Mouse (Mus musculus) liver, embryonic 12.5 days (tissue): ENCODE data around the gene Carf. TPM values are rescaled to one million over a fixed set of nuclear protein-coding genes. Genes with fewer than 3 reads are reported as not detected.

Experiments used
- ATAC-seq: fragments of 200-750 bp; cut with Nextera tagmentation; 2 replicates; pipeline ENCODE4 v1.8.0; 2017; ENCODE audit warnings: moderate number of reproducible peaks, mild to moderate bottlenecking, moderate library complexity
- H3K27ac ChIP-seq: fragments of 300-500 bp; sonication (generic); 2 replicates; pipeline ENCODE4 v1.5.1; 2016; ENCODE audit warnings: mild to moderate bottlenecking
- H3K27me3 ChIP-seq: fragments of 300-500 bp; sonication (generic); replicated peaks from 2 replicates; pipeline ENCODE4 v1.6.1; 2016; ENCODE audit warnings: mild to moderate bottlenecking, moderate library complexity
- H3K36me3 ChIP-seq: fragments of 300-500 bp; sonication (generic); 2 replicates; pipeline ENCODE4 v1.6.1; 2016; ENCODE audit warnings: mild to moderate bottlenecking, moderate library complexity
- H3K4me1 ChIP-seq: fragments of 300-500 bp; sonication (generic); 2 replicates; pipeline ENCODE4 v1.6.1; 2016
- H3K4me2 ChIP-seq: fragments of 300-500 bp; sonication (generic); 2 replicates; pipeline ENCODE4 v1.6.1; 2016; ENCODE audit warnings: mild to moderate bottlenecking, moderate library complexity
- H3K4me3 ChIP-seq: fragments of 300-500 bp; sonication (generic); 2 replicates; pipeline ENCODE4 v1.5.1; 2016; ENCODE audit warnings: mild to moderate bottlenecking, moderate library complexity
- H3K9ac ChIP-seq: fragments of 300-500 bp; sonication (generic); 2 replicates; pipeline ENCODE4 v1.6.1; 2016; ENCODE audit warnings: mild to moderate bottlenecking, moderate library complexity
- H3K9me3 ChIP-seq: fragments of 300-500 bp; sonication (generic); replicated peaks from 2 replicates; pipeline ENCODE4 v1.6.1; 2016; ENCODE audit warnings: mild to moderate bottlenecking, moderate library complexity
- WGBS: fragments of 180-500 bp; shearing (Covaris S2); methylation state at CpG from one replicate; pipeline ENCODE4 v1.1.7; 2016; ENCODE audit not compliant: insufficient replicate concordance; 5-methylcytosine and 5-hydroxymethylcytosine counted together
- polyA plus RNA-seq: library from polyadenylated mRNA; unstranded; fragments of >200 nt; fragmentation: Nextera tagmentation; extraction: Ambion mirVana; gene quantifications from 2 replicates; pipeline ENCODE4 v1.2.1, GENCODE M21; 2016

The Carf gene
- polyA plus RNA-seq, 1 experiment from 2014 or later = 3.2 TPM

- H3K27ac ChIP-seq = peak overlapping the region; percentile 88
- no peaks in the 10 kb centered on the region for H3K9me3 ChIP-seq
- 2% methylated on average over 30 of the region's 30 CpGs for WGBS
- H3K4me1 ChIP-seq = peaks cover 19% of the 10 kb centered on the region
- peak overlapping the region; percentile 88 for H3K4me3 ChIP-seq
- no peaks in the 10 kb centered on the region for H3K36me3 ChIP-seq
- ATAC-seq = no peak
- peak overlapping the region; percentile 94 for H3K4me2 ChIP-seq
- H3K27me3 ChIP-seq = no peaks in the 10 kb centered on the region
- peak overlapping the region; percentile 93 for H3K9ac ChIP-seq
Observed at GRCm38 (mm10) chr1:60180784-60181221, 82.8 kb downstream of the Carf start.

- Histone ChIP-seq H3K4me1 (no peaks in the 10 kb centered on the region), H3K4me2 (no peak overlapping the region)
- ATAC-seq = no peak
Observed at GRCm38 (mm10) chr1:60188454-60188853, 90.4 kb downstream of the Carf start.

DNA sequence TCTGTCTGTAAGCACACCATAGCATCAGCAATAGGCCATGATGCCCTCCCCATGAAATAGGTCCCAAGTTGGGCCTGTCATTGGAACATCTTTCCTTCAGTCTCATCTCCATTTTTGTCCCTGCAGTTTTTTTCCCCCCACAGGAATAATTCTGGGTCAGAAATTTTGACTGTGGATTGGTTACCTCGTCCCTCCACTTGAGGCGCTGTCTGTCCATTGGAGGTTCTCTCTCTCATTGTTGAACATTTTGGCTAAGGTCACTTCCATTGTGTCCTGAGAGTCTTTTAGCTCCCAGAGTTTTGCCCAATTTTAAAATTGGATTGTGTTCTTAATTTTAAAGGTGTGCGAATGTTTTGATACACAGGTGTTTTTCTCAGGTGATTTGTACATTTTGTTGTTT lies 98.8 kb downstream of the Carf start:
- Histone ChIP-seq H3K36me3 (peaks cover 11% of the 10 kb centered on the region), H3K27ac (no peak overlapping the region), H3K9me3 (no peaks in the 10 kb centered on the region), H3K9ac (no peak overlapping the region), H3K27me3 (no peaks in the 10 kb centered on the region), H3K4me2 (no peak overlapping the region), H3K4me3 (no peak overlapping the region), H3K4me1 (no peaks in the 10 kb centered on the region)
- ATAC-seq = no peak
- 60% methylated on average over 3 of the region's 3 CpGs for WGBS

More at GRCm38 (mm10) chr1:60188454-60188853, 90.4 kb downstream of the Carf start:
- no peak overlapping the region for H3K27ac ChIP-seq
- no peak overlapping the region for H3K4me3 ChIP-seq
- no peaks in the 10 kb centered on the region for H3K36me3 ChIP-seq
- no peaks in the 10 kb centered on the region for H3K9me3 ChIP-seq
- H3K9ac ChIP-seq = no peak overlapping the region
- H3K27me3 ChIP-seq = no peaks in the 10 kb centered on the region

GRCm38 (mm10) chr1:60199006-60199405 lies 101.0 kb downstream of the Carf start:
- no peak for ATAC-seq
- 75% methylated on average over 4 of the region's 4 CpGs for WGBS
- Histone ChIP-seq H3K4me1 (no peaks in the 10 kb centered on the region), H3K36me3 (peaks cover 30% of the 10 kb centered on the region), H3K9me3 (no peaks in the 10 kb centered on the region), H3K4me2 (no peak overlapping the region), H3K4me3 (no peak overlapping the region), H3K27ac (no peak overlapping the region), H3K27me3 (no peaks in the 10 kb centered on the region), H3K9ac (no peak overlapping the region)

Other genes starting within 250 kb of the Carf start
- 7.6 TPM in 2 replicates for gene Fam117b, start 185.2 kb upstream of the Carf start, polyA plus RNA-seq
- gene Ica1l, start 55.1 kb upstream of the Carf start, polyA plus RNA-seq = 0.56 and 0.69 TPM in 2 replicates
- 69.1 and 70.1 TPM in 2 replicates for gene Wdr12, start 398 bp downstream of the Carf start, polyA plus RNA-seq
- 2.5 and 2.7 TPM in 2 replicates for gene Nbeal1, start 82.4 kb downstream of the Carf start, polyA plus RNA-seq
- 22.4 and 23.7 TPM in 2 replicates for gene Cyp20a1, start 245.1 kb downstream of the Carf start, polyA plus RNA-seq